Mouse (Mus musculus): ENCODE data around the gene Taar8c. TPM values are rescaled to one million over a fixed set of nuclear protein-coding genes. Genes with fewer than 3 reads are reported as not detected.
"Not testable (repeated sequence)": the region's sequence is repeated elsewhere in the genome, so short reads cannot be mapped to it uniquely, and the experiment has no call there.

Taar8c gene
- polyA plus RNA-seq (2017; shearing (Covaris generic)) = not detected

- not testable (repeated sequence) for ATAC-seq
Observed at GRCm38 (mm10) chr10:24101812-24102211, at the start of gene Taar8c. TSS of gene Taar8c (minus strand) at chr10:24101912.

DNA sequence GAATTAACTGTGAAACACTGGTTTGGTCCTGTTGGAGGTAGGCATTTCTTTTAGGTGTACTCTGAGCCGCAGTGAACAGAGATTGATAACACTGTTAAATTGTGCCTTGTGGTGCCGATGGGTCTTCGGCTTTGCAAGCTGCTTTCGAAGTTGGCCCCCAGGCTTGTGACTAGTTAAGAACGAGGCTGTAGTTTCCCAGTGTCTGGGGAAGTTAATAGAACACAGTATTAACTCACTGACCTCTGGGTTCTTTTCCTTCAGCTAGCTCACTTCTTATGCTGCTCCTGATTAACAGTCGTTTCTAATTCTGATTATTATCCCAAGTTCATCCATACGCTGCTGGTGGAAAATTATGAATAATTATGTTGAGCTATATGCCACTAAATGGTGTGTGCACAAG lies 48.4 kb upstream of the Taar8c start:
- no peak for ATAC-seq

GRCm38 (mm10) chr10:24149135-24149781 lies 47.5 kb upstream of the Taar8c start, which contains the start of gene Stx7:
TSS of gene Stx7 (plus strand) at chr10:24149302.
- peak; percentile 94 for ATAC-seq

DNA sequence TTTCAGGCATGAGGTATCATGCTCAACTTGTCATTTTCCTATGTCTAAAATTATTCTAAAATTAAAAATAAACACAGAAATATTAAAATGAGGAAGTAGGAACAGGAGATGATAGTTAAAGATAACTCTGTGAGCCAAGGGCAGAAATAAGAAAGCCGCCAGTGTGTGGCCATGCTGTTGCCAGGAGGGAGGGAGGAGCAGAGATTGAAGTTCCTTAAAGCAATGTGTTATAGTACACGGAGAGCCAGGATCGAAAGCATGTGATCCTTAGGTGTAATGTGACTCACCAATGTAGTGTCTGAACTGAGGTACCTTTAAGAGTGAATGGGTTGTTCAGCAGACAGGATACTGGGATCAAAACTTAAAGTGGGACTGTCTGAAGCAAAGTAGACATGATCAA lies 41.0 kb upstream of the Taar8c start:
- no peak for ATAC-seq

DNA sequence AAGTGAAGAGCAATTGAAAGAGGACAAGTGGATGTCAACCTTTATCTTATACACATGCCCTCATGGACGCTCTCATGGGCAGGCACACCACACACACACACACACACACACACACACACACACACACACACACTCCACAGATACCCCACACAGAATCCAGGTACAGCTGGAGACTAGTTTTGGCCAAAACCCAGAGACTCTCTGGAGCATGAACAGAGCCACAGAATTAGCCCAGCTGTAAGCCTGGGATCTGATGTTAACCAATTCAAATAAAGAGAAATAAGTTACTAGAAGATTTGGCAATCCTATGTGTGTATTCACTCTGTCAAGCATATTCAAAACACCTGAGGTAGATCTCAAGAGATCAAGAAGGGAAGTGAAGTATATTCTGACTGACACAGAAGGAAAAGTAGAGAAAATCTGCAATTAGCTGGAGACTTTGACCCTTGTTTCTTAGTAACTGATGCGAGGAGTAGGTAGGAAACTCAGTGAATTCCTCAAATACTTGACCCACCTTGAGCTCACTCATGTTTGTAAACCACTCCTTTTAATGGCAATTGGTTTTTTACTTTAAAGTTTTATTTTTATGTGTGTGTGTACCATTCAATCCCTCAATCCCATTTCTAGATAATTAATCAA lies 37.0 kb upstream of the Taar8c start:
- no peak for ATAC-seq

DNA sequence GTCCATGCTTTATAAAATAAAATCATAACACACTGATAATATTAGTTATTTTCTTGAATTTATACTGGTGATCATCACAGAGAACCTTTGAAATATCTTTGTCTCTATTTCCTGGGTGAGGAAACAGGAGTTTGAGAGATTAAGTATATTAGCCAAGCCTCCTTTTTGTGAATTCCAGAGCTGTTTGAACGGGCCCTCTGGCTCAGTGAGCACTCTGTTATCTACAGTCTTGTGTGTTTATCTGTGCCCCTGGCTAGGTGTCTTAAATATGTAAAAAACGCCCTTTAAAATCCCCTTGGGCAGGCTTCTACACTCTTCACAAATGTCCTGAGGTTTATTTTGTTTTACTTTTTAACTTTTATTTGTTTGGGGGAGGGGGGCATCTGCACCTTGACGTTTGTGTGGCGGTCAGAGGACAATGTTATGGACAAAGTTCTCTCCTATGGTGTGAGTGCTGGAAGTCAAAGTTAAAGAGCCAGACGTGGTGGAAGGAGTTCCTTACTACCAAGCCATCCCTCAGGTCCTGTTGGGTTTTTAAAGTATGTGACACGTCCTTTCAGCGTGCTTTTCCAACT lies 32.4 kb upstream of the Taar8c start:
- ATAC-seq = no peak

DNA sequence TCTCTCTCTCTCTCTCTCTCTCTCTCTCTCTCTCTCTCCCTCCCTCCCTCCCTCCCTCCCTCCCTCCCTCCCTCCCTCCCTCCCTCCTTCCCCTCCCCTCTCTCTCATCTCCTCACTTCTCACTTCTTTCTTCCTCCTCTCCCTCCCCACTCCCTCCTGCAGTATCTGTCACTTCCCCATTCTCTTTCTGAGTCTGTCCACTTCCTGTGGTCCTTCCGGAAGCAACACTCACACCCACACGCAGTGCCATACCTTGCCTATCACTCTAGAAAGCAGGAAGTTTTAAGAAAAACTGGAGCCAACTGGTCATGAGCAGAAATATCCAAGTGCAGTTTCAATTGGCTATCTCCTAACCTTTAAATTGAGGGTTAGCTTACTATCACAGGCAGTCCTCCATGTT lies 31.4 kb upstream of the Taar8c start:
- ATAC-seq = no peak

DNA sequence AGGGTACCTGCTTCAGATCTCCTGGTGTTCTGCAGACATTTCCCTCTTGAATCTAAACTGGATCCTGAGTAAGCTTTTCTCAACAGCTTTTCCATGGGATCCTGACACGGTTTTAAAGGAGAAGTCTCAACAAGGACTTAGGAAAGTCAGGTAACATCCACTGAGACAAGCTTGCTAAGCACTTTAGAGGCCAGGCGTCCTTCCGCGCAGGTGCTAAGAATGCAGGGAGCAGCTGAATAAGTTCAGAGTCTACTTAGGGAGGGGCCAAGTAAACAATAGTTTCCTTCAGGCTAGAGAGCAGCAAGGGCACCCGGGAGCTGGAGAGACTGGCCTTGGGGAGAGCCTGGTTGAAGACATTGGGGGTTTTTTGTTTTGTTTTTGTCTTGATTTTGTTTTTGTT lies 30.6 kb upstream of the Taar8c start:
- ATAC-seq = no peak

GRCm38 (mm10) chr10:24131451-24132262 lies 29.9 kb upstream of the Taar8c start:
- peak; percentile 90 for ATAC-seq

DNA sequence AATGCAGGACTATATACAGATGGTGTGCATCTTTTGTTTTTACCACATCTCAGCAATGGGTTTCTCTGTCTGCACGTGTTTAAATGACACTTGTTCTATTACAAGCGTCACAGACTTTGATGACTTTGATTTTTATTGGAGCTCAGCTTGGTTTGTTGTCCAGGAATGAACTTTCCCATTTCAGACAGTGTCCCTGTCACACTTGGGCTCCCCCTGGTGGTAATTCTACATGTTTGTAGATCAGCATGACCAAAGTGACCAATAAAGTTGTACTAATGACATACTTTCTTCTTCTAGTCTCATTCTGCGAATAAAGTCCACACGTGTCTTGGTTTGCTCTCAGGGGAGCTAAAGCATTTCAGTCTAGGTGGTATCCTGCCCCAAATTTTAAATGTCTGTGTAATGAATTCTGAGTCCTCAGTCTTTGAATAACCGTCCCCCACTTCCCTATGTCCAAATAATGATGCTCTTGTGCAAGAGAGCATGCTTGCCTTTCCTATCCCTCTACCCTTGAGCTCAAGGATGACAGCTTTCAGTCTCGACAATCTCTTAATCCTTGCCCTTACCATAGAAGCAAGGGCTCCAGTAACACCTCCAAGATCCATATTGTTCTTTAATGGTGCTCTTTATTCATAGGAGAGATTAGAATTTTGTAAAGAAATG lies 9.5 kb upstream of the Taar8c start:
- ATAC-seq = no peak

DNA sequence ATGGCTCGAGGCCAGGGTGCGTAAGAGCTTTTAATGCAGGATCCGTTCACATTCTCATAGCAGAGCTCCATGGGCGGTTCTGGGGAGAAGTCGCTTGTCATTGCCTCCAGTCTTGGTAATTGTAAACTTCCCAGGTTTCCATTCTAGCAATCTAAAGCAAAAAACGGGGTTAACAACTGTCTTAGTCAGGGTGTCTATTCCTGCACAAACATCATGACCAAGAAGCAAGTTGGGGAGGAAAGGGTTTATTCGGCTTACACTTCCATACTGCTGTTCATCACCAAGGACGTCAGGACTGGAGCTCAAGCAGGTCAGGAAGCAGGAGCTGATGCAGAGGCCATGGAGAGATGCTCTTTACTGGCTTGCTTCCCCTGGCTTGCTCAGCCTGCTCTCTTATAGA lies 7.7 kb upstream of the Taar8c start, which contains the start of gene Taar9:
TSS of gene Taar9 (minus strand) at position 101 of the 400 bp plus-strand sequence.
- not testable (repeated sequence) for ATAC-seq

GRCm38 (mm10) chr10:24108236-24108635 lies 6.5 kb upstream of the Taar8c start:
- no peak for ATAC-seq

DNA sequence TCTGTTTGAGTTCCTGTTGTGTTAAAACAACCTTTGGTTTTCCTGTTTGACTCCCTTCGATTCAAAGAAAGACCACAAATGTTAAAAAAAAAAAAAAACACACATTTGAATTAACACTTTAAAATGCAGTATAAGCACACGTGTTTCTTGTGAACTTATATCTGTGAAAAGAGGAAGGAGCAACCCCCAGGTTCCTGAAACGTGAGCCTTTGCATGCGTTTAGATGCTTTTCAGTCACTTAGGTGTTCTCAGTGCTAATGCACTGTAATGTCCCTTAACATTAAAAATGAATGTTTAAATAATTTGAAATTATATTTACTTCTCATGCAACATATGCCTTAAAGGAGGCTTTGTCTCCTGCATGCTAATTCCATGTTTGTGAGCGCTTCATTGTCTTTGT lies 6.0 kb upstream of the Taar8c start:
- no peak for ATAC-seq

GRCm38 (mm10) chr10:24103299-24103698 lies 1.6 kb upstream of the Taar8c start:
- not testable (repeated sequence) for ATAC-seq

DNA sequence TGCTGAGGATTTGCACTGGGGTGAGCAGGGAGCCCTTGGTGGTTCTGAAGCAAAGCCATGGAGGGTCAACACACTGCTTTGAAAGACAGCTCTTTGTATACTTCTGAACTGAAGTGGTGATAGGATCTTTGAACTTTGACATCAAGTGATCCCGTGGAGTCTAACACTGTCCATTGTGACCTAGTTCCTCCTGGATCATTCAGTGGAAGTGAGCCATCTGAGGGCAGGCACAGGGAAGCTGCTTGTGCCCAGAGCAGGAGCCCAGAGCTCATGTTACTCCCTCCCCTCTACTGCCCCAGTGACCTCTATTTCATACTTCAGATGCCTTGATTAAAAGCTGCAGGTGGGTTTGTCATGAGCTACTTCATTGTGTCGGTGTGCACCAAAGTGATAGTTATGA lies 4.7 kb downstream of the Taar8c start:
- ATAC-seq = not testable (repeated sequence)

- ATAC-seq = no peak
Observed at GRCm38 (mm10) chr10:24092194-24092593, 9.5 kb downstream of the Taar8c start, which contains the start of gene Taar8b. TSS of gene Taar8b (minus strand) at chr10:24092294.

DNA sequence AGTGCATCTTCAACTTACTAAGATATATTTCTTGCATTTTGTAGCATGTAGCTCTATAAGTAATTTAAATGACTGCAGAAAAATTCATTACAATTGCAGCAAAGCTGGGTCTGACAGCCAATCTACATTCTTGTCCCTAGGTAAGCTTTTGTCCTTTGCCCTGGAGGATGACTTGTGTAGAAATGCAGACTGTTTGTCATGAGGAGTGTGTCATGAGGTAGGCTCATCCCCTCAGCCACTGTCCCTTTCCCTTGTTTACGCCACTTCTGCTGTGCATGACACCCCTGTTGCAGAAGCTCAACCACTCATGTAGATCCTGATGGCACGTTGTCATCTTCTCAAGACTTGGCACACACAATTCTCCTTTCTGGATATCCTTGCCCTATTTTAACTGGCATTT lies 14.5 kb downstream of the Taar8c start:
- ATAC-seq = no peak

GRCm38 (mm10) chr10:24086555-24086954 lies 15.2 kb downstream of the Taar8c start:
- ATAC-seq = no peak

DNA sequence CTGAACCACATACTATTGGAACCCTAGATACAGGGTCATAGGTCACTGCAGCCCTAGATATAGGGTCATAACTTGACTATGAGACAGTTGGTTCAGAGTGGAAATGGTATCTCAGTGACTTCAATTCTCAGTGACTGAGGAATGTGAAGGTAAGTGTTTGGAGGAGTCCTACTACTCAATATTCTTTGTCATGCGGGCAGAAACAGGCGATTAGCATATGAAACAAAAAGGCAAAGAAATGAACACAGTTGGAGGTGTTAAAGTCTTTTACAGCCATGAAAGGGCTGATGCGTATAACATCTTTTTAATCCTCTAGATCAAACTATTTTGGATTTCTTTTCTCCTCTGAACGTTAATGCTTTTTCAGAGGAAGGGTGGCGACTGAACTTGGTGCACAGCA lies 15.8 kb downstream of the Taar8c start:
- ATAC-seq = no peak

DNA sequence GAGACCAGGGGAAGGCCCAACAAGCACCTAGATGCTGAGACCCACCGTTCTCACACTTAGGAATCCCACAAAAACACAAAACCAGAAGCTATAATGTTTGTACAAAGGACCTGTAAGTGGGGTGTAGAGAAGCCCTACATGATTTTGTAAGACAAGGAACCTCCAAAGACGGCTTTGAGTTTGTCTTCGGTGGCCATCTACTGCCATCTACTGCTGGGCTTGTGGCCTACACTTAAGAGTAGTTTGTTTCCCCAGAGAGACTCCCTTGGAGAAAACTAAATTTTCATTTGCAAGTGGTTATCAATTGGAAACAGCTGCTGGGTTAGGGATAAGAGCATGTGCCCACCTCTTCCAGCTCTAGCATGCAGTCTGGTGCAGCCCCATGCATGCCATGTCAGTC lies 21.5 kb downstream of the Taar8c start:
- no peak for ATAC-seq

DNA sequence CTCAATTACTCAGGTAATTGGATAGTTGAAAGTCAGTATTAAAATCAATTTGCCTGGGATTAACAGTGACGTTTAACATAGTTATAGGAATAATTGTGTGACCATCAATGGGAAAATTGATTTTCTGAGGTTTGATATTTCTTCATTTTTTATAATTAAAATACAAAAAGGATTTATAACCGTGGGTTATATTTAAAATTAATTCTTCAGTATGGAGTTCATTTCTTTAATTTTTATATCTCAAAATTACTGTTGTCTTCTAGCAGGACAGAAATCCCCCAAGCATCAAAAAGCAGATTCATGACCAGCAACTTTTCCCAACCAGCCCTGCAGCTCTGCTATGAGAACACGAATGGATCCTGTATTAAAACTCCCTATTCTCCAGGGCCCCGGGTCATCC lies 25.5 kb downstream of the Taar8c start, which contains the start of gene Taar8a:
TSS of gene Taar8a (plus strand) at position 301 of the 400 bp plus-strand sequence.
- not testable (repeated sequence) for ATAC-seq

DNA sequence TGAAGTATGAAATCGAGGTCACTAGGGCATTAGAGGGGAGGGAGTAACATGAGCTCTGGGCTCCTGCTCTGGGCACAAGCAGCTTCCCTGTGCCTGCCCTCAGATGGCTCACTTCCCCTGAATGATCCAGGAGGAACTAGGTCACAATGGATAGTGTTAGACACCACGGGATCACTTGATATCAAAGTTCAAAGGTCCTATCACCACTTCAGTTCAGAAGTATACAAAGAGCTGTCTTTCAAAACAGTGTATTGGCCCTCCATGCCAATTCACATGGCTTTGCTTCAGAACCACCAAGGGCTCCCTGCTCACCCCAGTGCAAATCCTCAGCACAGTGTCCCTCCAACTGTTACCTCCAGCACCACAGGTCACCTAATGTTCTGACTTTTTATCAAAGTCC lies 27.0 kb downstream of the Taar8c start:
- ATAC-seq = not testable (repeated sequence)
